Mouse (Mus musculus) ES-Bruce4 (cell line): Measurements from ENCODE around the gene Nabp1. TPM values are rescaled to one million over a fixed set of nuclear protein-coding genes. Genes with fewer than 3 reads are reported as not detected.
A peak's percentile ranks its signal among the peaks of the same experiment; 100 is the strongest.

Experiments used
- H3K27ac ChIP-seq: 2 replicates; pipeline ENCODE4 v1.5.1; 2012; ENCODE audit warnings: low read length, inconsistent platforms; ENCODE audit not compliant: insufficient read depth
- H3K27me3 ChIP-seq: 2 replicates; pipeline ENCODE4 v1.6.1; 2012; ENCODE audit warnings: mild to moderate bottlenecking, low read length, inconsistent platforms; ENCODE audit not compliant: control insufficient read depth, poor library complexity, insufficient read depth, severe bottlenecking
- H3K36me3 ChIP-seq: 2 replicates; pipeline ENCODE4 v1.6.1; 2012; ENCODE audit warnings: inconsistent platforms, mild to moderate bottlenecking, low read length, moderate library complexity; ENCODE audit not compliant: control insufficient read depth, poor library complexity, insufficient read depth, severe bottlenecking
- H3K4me1 ChIP-seq: one replicate; pipeline ENCODE4 v1.8.1; 2011; ENCODE audit warnings: low read length; ENCODE audit not compliant: control insufficient read depth, insufficient read depth
- H3K4me3 ChIP-seq: 2 replicates; pipeline ENCODE4 v1.5.1; 2011; ENCODE audit warnings: low read depth, mild to moderate bottlenecking, low read length
- H3K9ac ChIP-seq: 2 replicates; pipeline ENCODE4 v1.6.1; 2012; ENCODE audit warnings: low read depth, mild to moderate bottlenecking, inconsistent platforms; ENCODE audit not compliant: poor library complexity, severe bottlenecking
- H3K9me3 ChIP-seq: replicated peaks from 2 replicates; pipeline ENCODE4 v1.6.1; 2012; ENCODE audit warnings: mild to moderate bottlenecking, low read length, inconsistent platforms; ENCODE audit not compliant: control insufficient read depth, poor library complexity, insufficient read depth, severe bottlenecking
- CTCF ChIP-seq: IDR thresholded peaks from one replicate; pipeline ENCODE4 v1.8.1; 2011; ENCODE audit warnings: low read depth, low read length
- EP300 ChIP-seq: IDR thresholded peaks from 2 replicates; pipeline ENCODE4 v1.6.1; 2011; ENCODE audit warnings: low read depth, low read length; ENCODE audit not compliant: insufficient read depth
- POLR2A ChIP-seq: IDR thresholded peaks from one replicate; pipeline ENCODE4 v1.8.1; 2011; ENCODE audit warnings: low read length; ENCODE audit not compliant: insufficient read depth
- polyA plus RNA-seq: library from polyadenylated mRNA; stranded (reverse); fragments of >200 nt; gene quantifications from 2 replicates; pipeline ENCODE4 v1.2.4, GENCODE M21; 2011; ENCODE audit warnings: low read depth; ENCODE audit not compliant: missing spikeins, insufficient read depth, insufficient read length

Gene Nabp1
- polyA plus RNA-seq, 1 experiment: 145 TPM

GRCm38 (mm10) chr1:51515041-51515440, 36.8 kb upstream of the Nabp1 start:
- no peak overlapping the region for H3K9ac ChIP-seq
- H3K9me3 ChIP-seq: no peaks in the 10 kb centered on the region
- no peaks in the 10 kb centered on the region for H3K4me1 ChIP-seq
- H3K27ac ChIP-seq: no peak overlapping the region
- no peaks in the 10 kb centered on the region for H3K27me3 ChIP-seq
- no peaks in the 10 kb centered on the region for H3K36me3 ChIP-seq
- TF ChIP-seq EP300 (no peak), CTCF (no peak)
- H3K4me3 ChIP-seq: no peak overlapping the region

DNA sequence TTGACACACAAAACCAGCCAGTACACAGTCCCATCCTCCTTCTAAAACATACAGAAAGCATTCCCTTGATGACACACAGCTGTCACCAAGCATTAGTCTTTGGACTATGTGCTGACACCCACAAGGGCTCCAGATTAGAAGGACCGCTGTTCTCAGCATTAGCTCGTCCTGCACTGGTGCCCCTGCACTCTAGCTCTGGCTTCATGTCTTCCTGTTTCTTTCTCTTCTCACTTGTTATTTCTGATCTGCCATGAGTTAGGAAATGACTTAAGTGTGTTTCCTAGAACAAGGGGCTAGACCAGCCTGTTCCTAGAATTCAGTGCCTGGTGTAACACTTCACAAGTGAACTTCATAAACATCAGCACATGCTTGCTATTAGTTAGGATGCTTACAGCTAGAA, 36.2 kb upstream of the Nabp1 start:
- Histone ChIP-seq H3K36me3 (no peaks in the 10 kb centered on the region), H3K9me3 (no peaks in the 10 kb centered on the region), H3K9ac (no peak overlapping the region), H3K4me3 (no peak overlapping the region), H3K27ac (no peak overlapping the region), H3K4me1 (peaks cover 2% of the 10 kb centered on the region), H3K27me3 (no peaks in the 10 kb centered on the region)
- no peak for TF ChIP-seq POLR2A
- TF ChIP-seq CTCF: no peak
- no peak for TF ChIP-seq EP300

GRCm38 (mm10) chr1:51513059-51513713, 35.0 kb upstream of the Nabp1 start:
- Histone ChIP-seq H3K27me3 (no peaks in the 10 kb centered on the region), H3K9me3 (no peaks in the 10 kb centered on the region), H3K27ac (no peak overlapping the region), H3K36me3 (no peaks in the 10 kb centered on the region), H3K9ac (no peak overlapping the region), H3K4me3 (no peak overlapping the region), H3K4me1 (peaks cover 4% of the 10 kb centered on the region)
- no peak for TF ChIP-seq EP300
- no peak for TF ChIP-seq CTCF
- no peak for TF ChIP-seq POLR2A

DNA sequence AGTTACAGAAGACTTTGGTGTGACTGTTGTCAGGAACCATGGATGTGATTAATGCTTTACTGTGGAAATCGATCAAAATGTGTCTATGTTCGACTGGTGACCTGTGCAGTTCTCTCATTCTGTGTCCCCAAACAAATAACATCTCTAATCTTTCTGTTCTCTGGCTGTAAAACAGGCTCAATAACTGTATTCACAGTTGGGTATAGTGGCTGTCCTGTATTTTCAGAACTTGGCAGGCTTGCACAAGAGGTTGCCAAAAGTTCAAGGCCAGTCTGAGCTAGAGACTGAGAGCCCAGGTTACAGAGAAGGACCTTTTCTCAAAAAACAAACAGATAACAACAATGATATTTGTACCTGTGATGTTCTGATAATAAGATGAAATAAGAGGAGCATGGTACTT, 34.1 kb upstream of the Nabp1 start:
- no peak for TF ChIP-seq EP300
- no peak for TF ChIP-seq CTCF
- TF ChIP-seq POLR2A: no peak
- Histone ChIP-seq H3K27me3 (no peaks in the 10 kb centered on the region), H3K36me3 (no peaks in the 10 kb centered on the region), H3K9ac (no peak overlapping the region), H3K4me3 (no peak overlapping the region), H3K27ac (no peak overlapping the region), H3K9me3 (no peaks in the 10 kb centered on the region), H3K4me1 (peaks cover 4% of the 10 kb centered on the region)

GRCm38 (mm10) chr1:51509776-51510175, 31.6 kb upstream of the Nabp1 start:
- Histone ChIP-seq H3K27ac (peak overlapping the region; percentile 12; the same call in 1 of the 2 replicates), H3K36me3 (no peaks in the 10 kb centered on the region), H3K4me1 (peaks cover 4% of the 10 kb centered on the region), H3K27me3 (no peaks in the 10 kb centered on the region), H3K4me3 (no peak overlapping the region), H3K9ac (no peak overlapping the region), H3K9me3 (no peaks in the 10 kb centered on the region)
- TF ChIP-seq EP300 (no peak), CTCF (no peak), POLR2A (no peak)

DNA sequence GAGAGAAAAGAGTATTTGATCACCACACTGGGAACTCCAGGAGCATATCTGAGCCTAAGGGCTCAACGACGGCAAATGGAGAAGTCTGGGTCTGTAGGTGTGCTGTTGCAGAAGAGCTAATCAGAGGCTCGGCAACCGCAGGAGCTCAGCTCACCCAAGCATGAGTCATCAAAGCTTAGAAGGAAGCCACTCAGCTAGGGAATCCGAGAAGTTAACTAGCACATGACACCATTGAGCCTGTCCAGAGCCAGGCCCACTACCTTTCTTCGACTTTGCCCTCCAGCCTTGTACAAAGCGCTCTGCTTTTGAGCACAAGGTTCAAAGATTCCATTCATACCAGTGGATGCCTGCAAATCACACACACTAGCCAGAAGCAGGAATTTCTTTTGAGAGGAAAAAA, 30.9 kb upstream of the Nabp1 start:
- TF ChIP-seq POLR2A (no peak), EP300 (peak; percentile 83)
- H3K9ac ChIP-seq: no peak overlapping the region
- no peaks in the 10 kb centered on the region for H3K36me3 ChIP-seq
- peaks cover 4% of the 10 kb centered on the region for H3K4me1 ChIP-seq
- no peak overlapping the region for H3K4me3 ChIP-seq
- no peaks in the 10 kb centered on the region for H3K9me3 ChIP-seq
- H3K27me3 ChIP-seq: no peaks in the 10 kb centered on the region
- H3K27ac ChIP-seq: no peak overlapping the region
